Mouse (Mus musculus) bone marrow, adult 2 months (tissue): ENCODE measurements around the gene Pip5k1c. TPM values are rescaled to one million over a fixed set of nuclear protein-coding genes. Genes with fewer than 3 reads are reported as not detected.

Experiments used
- H3K27ac ChIP-seq: fragments of 200-500 bp; 2 replicates; pipeline ENCODE4 v1.5.1; 2012; ENCODE audit warnings: low read depth, mild to moderate bottlenecking, control low read depth, inconsistent platforms, low read length; ENCODE audit not compliant: control insufficient read depth, poor library complexity, insufficient read depth
- H3K4me1 ChIP-seq: fragments of 200-500 bp; 2 replicates; pipeline ENCODE4 v1.6.1; 2011; ENCODE audit warnings: low read length; ENCODE audit not compliant: control insufficient read depth, insufficient read depth
- H3K4me3 ChIP-seq: fragments of 200-500 bp; replicated peaks from 2 replicates; pipeline ENCODE3; 2011; ENCODE audit warnings: mild to moderate bottlenecking, low read depth, low read length, control low read depth; ENCODE audit not compliant: control insufficient read depth
- CTCF ChIP-seq: fragments of 200-500 bp; IDR thresholded peaks from 2 replicates; pipeline ENCODE4 v1.5.1; 2011; ENCODE audit warnings: low read length, control low read depth; ENCODE audit not compliant: control insufficient read depth, insufficient read depth
- POLR2A ChIP-seq: fragments of 200-500 bp; IDR thresholded peaks from 2 replicates; pipeline ENCODE4 v1.6.1; 2011; ENCODE audit warnings: low read depth, mild to moderate bottlenecking, control low read depth, low read length, borderline replicate concordance; ENCODE audit not compliant: control insufficient read depth
- WGBS: fragments of 180-500 bp; shearing (Covaris S2); methylation state at CpG from one replicate; pipeline ENCODE4 v1.1.7; 2018; 5-methylcytosine and 5-hydroxymethylcytosine counted together
- polyA plus RNA-seq: library from polyadenylated mRNA; stranded (reverse); fragments of >200 nt; gene quantifications from 2 replicates; pipeline ENCODE4 v1.2.4, GENCODE M21; 2011; ENCODE audit warnings: low replicate concordance; ENCODE audit not compliant: missing spikeins, insufficient read depth, insufficient read length

Gene Pip5k1c
- polyA plus RNA-seq, 1 experiment: 62.2 TPM

DNA sequence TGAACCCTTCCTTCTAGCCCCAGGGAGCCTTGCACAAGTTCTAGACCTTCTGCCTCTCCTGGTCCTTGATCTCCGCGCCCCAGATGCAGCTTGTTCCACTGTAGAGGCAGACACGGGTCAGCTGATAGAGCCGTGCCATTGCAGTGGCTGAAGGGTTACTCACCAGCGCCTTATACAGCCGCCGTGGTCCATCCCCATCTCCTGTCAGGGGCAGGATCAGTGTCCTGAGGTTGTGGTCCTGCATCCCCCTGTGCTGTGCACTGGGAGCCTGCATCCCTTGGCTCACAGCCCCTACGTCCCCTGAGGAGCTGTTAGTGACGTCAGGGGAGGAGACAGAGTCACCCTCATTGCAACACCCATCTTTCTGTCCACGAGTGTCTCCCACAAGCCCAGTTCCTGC, 10.5 kb downstream of the Pip5k1c start:
- WGBS: 24% methylated on average over 10 of the region's 10 CpGs
- Histone ChIP-seq H3K4me1 (peaks cover 31% of the 10 kb centered on the region), H3K27ac (peak overlapping the region; percentile 32; the same call in 1 of the 2 replicates), H3K4me3 (no peak overlapping the region)
- TF ChIP-seq CTCF (no peak), POLR2A (no peak)

DNA sequence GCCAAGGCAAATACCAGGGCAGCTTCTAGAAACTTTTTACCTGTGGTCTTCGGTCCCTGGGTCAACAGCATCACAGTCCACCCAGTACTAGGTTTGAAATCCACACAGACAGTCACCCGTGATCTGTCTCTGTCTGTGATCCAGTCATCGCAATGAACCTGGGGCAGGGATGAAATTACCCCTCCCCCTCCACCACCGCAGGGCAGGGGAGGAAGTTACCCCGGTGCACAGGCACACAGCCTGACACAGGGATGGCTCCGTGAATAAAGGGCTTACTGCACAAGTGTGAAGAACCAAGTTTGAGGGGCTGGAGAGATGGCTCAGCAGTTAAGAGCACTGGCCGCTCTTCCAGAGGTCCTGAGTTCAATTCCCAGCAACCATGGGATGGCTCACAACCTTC, 11.0 kb downstream of the Pip5k1c start:
- TF ChIP-seq CTCF (no peak), POLR2A (no peak)
- Histone ChIP-seq H3K4me1 (peaks cover 28% of the 10 kb centered on the region), H3K4me3 (no peak overlapping the region), H3K27ac (peak overlapping the region; percentile 32; the same call in 1 of the 2 replicates)
- WGBS: 18% methylated on average over 7 of the region's 7 CpGs

DNA sequence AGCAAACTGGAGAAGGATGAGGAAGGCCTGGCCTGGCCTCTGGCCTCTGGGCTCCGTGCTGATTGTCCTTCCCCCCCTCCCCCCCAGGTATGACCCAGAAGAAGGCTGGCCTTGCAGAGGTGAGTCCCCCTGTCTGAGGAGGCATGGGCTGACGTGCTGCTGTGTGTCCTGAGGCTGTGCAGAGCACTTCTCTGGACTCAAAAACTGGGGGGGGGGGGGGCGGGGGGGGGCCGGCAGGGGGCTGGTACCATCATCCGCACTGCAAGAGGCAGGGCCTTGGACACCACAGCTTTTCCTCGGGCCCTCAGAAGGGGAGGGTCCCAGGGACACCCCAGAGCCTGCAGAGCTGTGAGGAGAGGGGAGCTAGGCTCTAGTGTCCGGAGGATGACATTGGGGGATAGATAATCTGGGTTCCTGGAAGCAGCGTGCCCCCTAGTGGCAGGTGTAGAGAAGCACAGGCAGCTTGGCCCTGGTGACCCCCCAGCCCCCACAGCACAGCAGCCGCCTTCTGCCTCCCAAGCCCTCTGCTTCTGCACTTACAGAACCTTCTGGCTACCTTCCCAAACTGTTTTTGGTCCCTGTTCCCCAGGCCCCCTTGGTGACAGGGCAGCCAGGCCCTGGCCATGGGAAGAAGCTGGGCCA, 12.0 kb downstream of the Pip5k1c start:
- TF ChIP-seq POLR2A: no peak; the same call in 1 of the 2 replicates
- TF ChIP-seq CTCF: peak; percentile 94
- Histone ChIP-seq H3K4me1 (peaks cover 20% of the 10 kb centered on the region), H3K4me3 (no peak overlapping the region), H3K27ac (no peak overlapping the region)
- WGBS: 26% methylated on average over 9 of the region's 9 CpGs

DNA sequence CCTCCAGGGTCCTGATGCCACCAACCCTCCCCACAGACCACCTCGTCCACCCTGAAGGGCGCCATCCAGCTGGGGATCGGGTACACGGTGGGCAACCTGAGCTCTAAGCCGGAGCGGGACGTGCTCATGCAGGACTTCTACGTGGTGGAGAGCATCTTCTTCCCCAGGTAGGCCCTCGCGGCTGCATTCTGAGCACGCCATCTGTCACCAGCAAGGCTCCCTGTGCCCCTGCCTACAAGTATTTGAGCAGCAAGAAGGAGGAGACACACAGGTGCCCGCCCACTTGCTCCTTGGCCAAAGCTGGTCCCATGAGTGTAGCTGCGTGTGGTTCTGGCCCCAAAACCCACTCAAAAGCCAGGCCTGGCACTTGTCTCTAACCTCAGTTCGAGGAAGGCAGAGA, 12.9 kb downstream of the Pip5k1c start:
- Histone ChIP-seq H3K27ac (no peak overlapping the region), H3K4me1 (peaks cover 12% of the 10 kb centered on the region), H3K4me3 (no peak overlapping the region)
- no peak for TF ChIP-seq POLR2A
- no peak for TF ChIP-seq CTCF
- 88% methylated on average over 14 of the region's 14 CpGs for WGBS

DNA sequence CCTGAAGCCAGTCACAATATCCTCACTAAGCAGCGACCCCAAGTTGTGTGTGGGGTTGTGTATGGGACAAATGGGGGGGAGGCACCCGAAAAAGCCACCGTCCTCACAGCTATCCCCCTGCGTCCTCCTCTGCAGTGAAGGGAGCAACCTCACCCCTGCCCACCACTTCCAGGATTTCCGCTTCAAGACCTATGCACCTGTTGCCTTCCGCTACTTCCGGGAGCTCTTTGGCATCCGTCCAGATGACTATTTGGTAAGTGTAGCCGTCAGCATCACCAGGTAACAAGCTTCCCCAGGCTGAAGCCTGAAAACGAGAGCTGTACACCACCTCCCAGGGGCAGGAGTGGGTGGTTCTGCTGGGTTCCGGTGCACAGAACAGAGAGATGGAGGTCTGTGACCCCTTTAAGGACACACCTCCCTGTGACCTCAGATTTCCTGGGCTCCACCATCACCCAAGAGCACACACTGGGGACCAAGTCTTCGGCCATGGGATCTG, 13.5 kb downstream of the Pip5k1c start:
- 87% methylated on average over 12 of the region's 12 CpGs for WGBS
- H3K27ac ChIP-seq: no peak overlapping the region
- H3K4me1 ChIP-seq: peaks cover 11% of the 10 kb centered on the region
- TF ChIP-seq POLR2A: no peak
- no peak for TF ChIP-seq CTCF
- H3K4me3 ChIP-seq: no peak overlapping the region

DNA sequence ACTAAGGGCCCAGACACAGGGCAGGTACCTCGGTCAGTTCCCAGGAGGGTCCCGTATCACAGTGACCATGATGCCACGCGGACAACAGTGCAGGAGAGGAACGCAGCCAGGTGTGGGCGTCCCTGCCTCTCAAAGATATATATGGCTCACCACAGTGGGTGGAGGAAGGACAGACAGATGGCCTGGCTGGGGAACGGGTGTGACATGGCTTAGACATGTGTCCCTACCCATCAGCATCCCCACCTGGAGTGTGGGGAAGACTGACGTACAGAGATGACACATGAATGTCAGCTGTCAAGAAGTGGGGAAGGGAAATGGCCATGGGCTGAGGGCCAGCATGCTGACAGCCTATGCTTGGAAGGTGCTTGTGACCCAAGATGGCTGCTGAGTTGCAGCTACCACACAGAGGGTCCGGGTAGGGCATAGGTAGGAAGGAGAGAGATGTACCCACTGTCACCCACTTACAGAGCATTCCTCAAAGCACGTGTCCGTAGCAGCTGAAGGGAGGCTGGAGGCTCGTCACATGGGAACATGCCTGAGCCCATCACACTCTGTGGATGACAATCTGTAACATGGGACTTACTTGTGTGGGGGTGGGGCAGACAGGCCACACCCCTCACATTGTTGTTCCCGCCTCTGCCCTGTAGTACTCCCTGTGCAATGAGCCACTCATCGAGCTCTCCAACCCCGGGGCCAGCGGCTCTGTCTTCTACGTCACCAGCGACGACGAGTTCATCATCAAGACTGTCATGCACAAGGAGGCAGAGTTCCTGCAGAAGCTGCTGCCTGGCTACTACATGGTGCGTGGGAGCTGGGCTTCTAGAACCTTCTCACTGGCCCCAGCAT, 14.3 kb downstream of the Pip5k1c start:
- Histone ChIP-seq H3K4me1 (peaks cover 8% of the 10 kb centered on the region), H3K4me3 (no peak overlapping the region), H3K27ac (no peak overlapping the region)
- no peak; the same call in 1 of the 2 replicates for TF ChIP-seq CTCF
- TF ChIP-seq POLR2A: no peak
- 93% methylated on average over 21 of the region's 21 CpGs for WGBS

DNA sequence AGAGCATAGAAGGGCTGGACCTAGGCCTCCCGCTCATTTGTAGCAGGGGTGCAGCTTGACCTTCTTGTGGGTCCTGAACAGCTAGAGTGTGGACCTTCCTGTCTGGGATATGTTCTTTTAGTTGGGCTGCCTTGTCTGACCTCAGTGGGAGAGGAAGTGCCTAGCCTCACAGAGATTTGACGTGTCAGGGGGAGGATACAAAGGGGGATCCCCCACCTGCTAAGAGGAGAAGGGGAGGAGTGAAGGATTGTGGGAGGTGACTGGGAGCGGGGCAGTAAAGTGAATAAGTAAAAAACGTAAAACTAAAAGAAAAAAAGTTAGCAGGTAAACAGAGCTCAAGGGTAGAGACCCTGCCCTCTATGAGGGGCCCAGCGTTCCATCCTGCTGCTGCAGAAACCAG, 16.8 kb downstream of the Pip5k1c start:
- Histone ChIP-seq H3K4me1 (no peaks in the 10 kb centered on the region), H3K4me3 (no peak overlapping the region), H3K27ac (no peak overlapping the region)
- TF ChIP-seq CTCF (no peak), POLR2A (no peak)
- 74% methylated on average over 5 of the region's 5 CpGs for whole genome bisulfite sequencing

DNA sequence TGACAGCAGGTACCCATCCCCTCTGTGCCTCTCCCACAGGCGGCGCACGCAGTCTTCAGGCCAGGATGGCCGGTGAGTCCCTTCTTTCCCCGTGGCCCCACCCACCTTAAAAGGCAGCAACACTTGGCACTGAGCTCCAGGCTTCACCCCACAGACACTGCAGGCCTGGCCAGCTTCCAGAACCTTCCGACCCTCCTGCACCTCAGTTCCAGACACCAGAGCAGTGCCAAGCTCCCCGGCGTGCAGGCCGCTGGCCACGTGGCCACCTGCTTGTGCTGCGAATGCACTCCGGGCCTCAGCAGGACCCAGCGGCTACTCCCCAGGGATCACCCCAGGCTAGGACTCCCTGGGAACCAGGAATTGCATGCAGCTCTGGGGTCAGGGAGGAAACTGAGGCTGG, 20.8 kb downstream of the Pip5k1c start:
- WGBS: 89% methylated on average over 13 of the region's 13 CpGs
- H3K4me1 ChIP-seq: no peaks in the 10 kb centered on the region; the same call in 1 of the 2 replicates
- TF ChIP-seq POLR2A: no peak
- TF ChIP-seq CTCF: no peak
- H3K27ac ChIP-seq: no peak overlapping the region
- no peak overlapping the region for H3K4me3 ChIP-seq
